Mouse (Mus musculus): Measurements from ENCODE around the gene Rdh16f2. TPM values are rescaled to one million over a fixed set of nuclear protein-coding genes. Genes with fewer than 3 reads are reported as not detected.
A peak's percentile ranks its signal among the peaks of the same experiment; 100 is the strongest.
"Not testable (repeated sequence)": the region's sequence is repeated elsewhere in the genome, so short reads cannot be mapped to it uniquely, and the experiment has no call there.

Gene Rdh16f2
- not detected for total RNA-seq (2021)

GRCm38 (mm10) chr10:127866232-127866631 lies at the start of gene Rdh16f2:
Gene Rdh16f2 (plus strand): TSS chr10:127866474.
- no peak for DNase-seq (ENCODE audit: extremely low spot score in 1 of 2, low spot score in 1 of 2)

- DNase-seq (ENCODE audit: extremely low spot score in 1 of 2, low spot score in 1 of 2): not testable (repeated sequence)
These were observed 48.9 kb upstream of the Rdh16f2 start for GRCm38 (mm10) chr10:127817268-127817910.

- DNase-seq (ENCODE audit: extremely low spot score in 1 of 2, low spot score in 1 of 2): not testable (repeated sequence)
These were observed 44.5 kb upstream of the Rdh16f2 start for GRCm38 (mm10) chr10:127821806-127822205.

- peak in 1 of 2 experiments; percentile 4 for DNase-seq (ENCODE audit: extremely low spot score in 1 of 2, low spot score in 1 of 2)
These were observed 40.9 kb upstream of the Rdh16f2 start for GRCm38 (mm10) chr10:127825386-127825785.

GRCm38 (mm10) chr10:127829121-127829520 lies 37.2 kb upstream of the Rdh16f2 start:
- no peak for DNase-seq (ENCODE audit: extremely low spot score in 1 of 2, low spot score in 1 of 2)

- DNase-seq (ENCODE audit: extremely low spot score in 1 of 2, low spot score in 1 of 2): not testable (repeated sequence)
These were observed 32.1 kb upstream of the Rdh16f2 start for GRCm38 (mm10) chr10:127834186-127834585.

GRCm38 (mm10) chr10:127835292-127835691 lies 31.0 kb upstream of the Rdh16f2 start:
- DNase-seq (ENCODE audit: extremely low spot score in 1 of 2, low spot score in 1 of 2): no peak

- not testable (repeated sequence) for DNase-seq (ENCODE audit: extremely low spot score in 1 of 2, low spot score in 1 of 2)
These were observed 28.5 kb upstream of the Rdh16f2 start for GRCm38 (mm10) chr10:127837793-127838192.

- DNase-seq (ENCODE audit: extremely low spot score in 1 of 2, low spot score in 1 of 2): no peak
These were observed 27.7 kb upstream of the Rdh16f2 start for GRCm38 (mm10) chr10:127838539-127838938.

GRCm38 (mm10) chr10:127840776-127841175 lies 25.5 kb upstream of the Rdh16f2 start:
- no peak for DNase-seq (ENCODE audit: extremely low spot score in 1 of 2, low spot score in 1 of 2)

- not testable (repeated sequence) for DNase-seq (ENCODE audit: extremely low spot score in 1 of 2, low spot score in 1 of 2)
These were observed 20.3 kb upstream of the Rdh16f2 start for GRCm38 (mm10) chr10:127845945-127846344.

GRCm38 (mm10) chr10:127848089-127848488 lies 18.2 kb upstream of the Rdh16f2 start:
- DNase-seq (ENCODE audit: extremely low spot score in 1 of 2, low spot score in 1 of 2): no peak

- DNase-seq (ENCODE audit: extremely low spot score in 1 of 2, low spot score in 1 of 2): no peak
These were observed 16.6 kb upstream of the Rdh16f2 start, which contains the start of gene Rdh19 for GRCm38 (mm10) chr10:127849628-127850027. Gene Rdh19 (plus strand): TSS chr10:127849928.

- DNase-seq (ENCODE audit: extremely low spot score in 1 of 2, low spot score in 1 of 2): peak in 1 of 2 experiments; percentile 8
These were observed 9.9 kb upstream of the Rdh16f2 start for GRCm38 (mm10) chr10:127856376-127856775.

GRCm38 (mm10) chr10:127864931-127865330 lies 1.3 kb upstream of the Rdh16f2 start:
- no peak for DNase-seq (ENCODE audit: extremely low spot score in 1 of 2, low spot score in 1 of 2)

GRCm38 (mm10) chr10:127872484-127872883 lies 6.2 kb downstream of the Rdh16f2 start:
- peak in 1 of 2 experiments; percentile 8 for DNase-seq (ENCODE audit: extremely low spot score in 1 of 2, low spot score in 1 of 2)

- DNase-seq (ENCODE audit: extremely low spot score in 1 of 2, low spot score in 1 of 2): no peak
These were observed 11.4 kb downstream of the Rdh16f2 start for GRCm38 (mm10) chr10:127877681-127878080.

- DNase-seq (ENCODE audit: extremely low spot score in 1 of 2, low spot score in 1 of 2): no peak
These were observed 12.2 kb downstream of the Rdh16f2 start for GRCm38 (mm10) chr10:127878262-127879057.

- DNase-seq (ENCODE audit: extremely low spot score in 1 of 2, low spot score in 1 of 2): peak in 1 of 2 experiments; percentile 8
These were observed 12.9 kb downstream of the Rdh16f2 start for GRCm38 (mm10) chr10:127879155-127879688.

- no peak for DNase-seq (ENCODE audit: extremely low spot score in 1 of 2, low spot score in 1 of 2)
These were observed 14.8 kb downstream of the Rdh16f2 start for GRCm38 (mm10) chr10:127881041-127881440.

- no peak for DNase-seq (ENCODE audit: extremely low spot score in 1 of 2, low spot score in 1 of 2)
These were observed 20.3 kb downstream of the Rdh16f2 start for GRCm38 (mm10) chr10:127886551-127886950.
